Mouse (Mus musculus): ENCODE measurements around the gene Slc4a10.

GRCm38 (mm10) chr2:62339222-62339944, 293.1 kb downstream of the Slc4a10 start:
- TF ChIP-seq CTCF (IDR thresholded peaks at IDR 0.05; ENCODE audit: control insufficient read depth, insufficient read depth, insufficient read length) (no peak), MYOG (IDR thresholded peaks at IDR 0.05; ENCODE audit: control insufficient read depth, extremely low read depth, insufficient read length) (no peak), FOSL1 (IDR thresholded peaks at IDR 0.05; ENCODE audit: insufficient read depth, low read length, poor library complexity, severe bottlenecking) (no peak), MYOD1 (IDR thresholded peaks at IDR 0.05; ENCODE audit: control insufficient read depth, insufficient read length, low read depth) (no peak), CEBPB (IDR thresholded peaks at IDR 0.05; ENCODE audit: low read depth) (no peak), MAX (IDR thresholded peaks at IDR 0.05) (no peak), USF1 (IDR thresholded peaks at IDR 0.05; ENCODE audit: low read depth) (no peak)
